Mouse (Mus musculus) lung, embryonic 16.5 days (tissue): ENCODE results near the gene Anapc2. TPM values are rescaled to one million over a fixed set of nuclear protein-coding genes. Genes with fewer than 3 reads are reported as not detected.

Experiments
- ATAC-seq: fragments of 200-750 bp; cut with Nextera tagmentation; 2 replicates; pipeline ENCODE4 v1.8.0; 2017; ENCODE audit warnings: low read depth, mild to moderate bottlenecking, moderate library complexity
- H3K27ac ChIP-seq: fragments of 300-500 bp; sonication (generic); 2 replicates; pipeline ENCODE4 v1.5.1; 2014; ENCODE audit warnings: mild to moderate bottlenecking, control low read depth, low read length
- H3K27me3 ChIP-seq: fragments of 300-500 bp; sonication (generic); 2 replicates; pipeline ENCODE4 v1.6.1; 2014; ENCODE audit warnings: low read depth, low read length, mixed read lengths; ENCODE audit not compliant: control insufficient read depth, insufficient read depth
- H3K36me3 ChIP-seq: fragments of 300-500 bp; sonication (generic); 2 replicates; pipeline ENCODE4 v1.6.1; 2014; ENCODE audit warnings: low read length; ENCODE audit not compliant: control insufficient read depth, insufficient read depth
- H3K4me1 ChIP-seq: fragments of 300-500 bp; sonication (generic); replicated peaks from 2 replicates; pipeline ENCODE4 v1.6.1; 2014; ENCODE audit warnings: low read length, mixed read lengths; ENCODE audit not compliant: control insufficient read depth, insufficient read depth
- H3K4me2 ChIP-seq: fragments of 300-500 bp; sonication (generic); 2 replicates; pipeline ENCODE4 v1.6.1; 2014; ENCODE audit warnings: low read depth, low read length, control low read depth
- H3K4me3 ChIP-seq: fragments of 300-500 bp; sonication (generic); 2 replicates; pipeline ENCODE4 v1.5.1; 2014; ENCODE audit warnings: mild to moderate bottlenecking, low read length, control low read depth
- H3K9ac ChIP-seq: fragments of 300-500 bp; sonication (generic); 2 replicates; pipeline ENCODE4 v1.6.1; 2014; ENCODE audit warnings: low read length, control low read depth
- H3K9me3 ChIP-seq: fragments of 300-500 bp; sonication (generic); 2 replicates; pipeline ENCODE4 v1.6.1; 2016; ENCODE audit warnings: low read length; ENCODE audit not compliant: control insufficient read depth
- WGBS: fragments of 180-500 bp; shearing (Covaris S2); extraction: QIAGEN DNeasy Blood & Tissue Kit; methylation state at CpG from one replicate; pipeline ENCODE4 v1.1.7; 2014; 5-methylcytosine and 5-hydroxymethylcytosine counted together
- polyA plus RNA-seq: library from polyadenylated mRNA; unstranded; fragments of >200 nt; fragmentation: Nextera tagmentation; extraction: Ambion mirVana; gene quantifications from 2 replicates; pipeline ENCODE4 v1.2.1, GENCODE M21; 2015

The Anapc2 gene
- 136 and 137 TPM in 2 replicates for polyA plus RNA-seq

DNA sequence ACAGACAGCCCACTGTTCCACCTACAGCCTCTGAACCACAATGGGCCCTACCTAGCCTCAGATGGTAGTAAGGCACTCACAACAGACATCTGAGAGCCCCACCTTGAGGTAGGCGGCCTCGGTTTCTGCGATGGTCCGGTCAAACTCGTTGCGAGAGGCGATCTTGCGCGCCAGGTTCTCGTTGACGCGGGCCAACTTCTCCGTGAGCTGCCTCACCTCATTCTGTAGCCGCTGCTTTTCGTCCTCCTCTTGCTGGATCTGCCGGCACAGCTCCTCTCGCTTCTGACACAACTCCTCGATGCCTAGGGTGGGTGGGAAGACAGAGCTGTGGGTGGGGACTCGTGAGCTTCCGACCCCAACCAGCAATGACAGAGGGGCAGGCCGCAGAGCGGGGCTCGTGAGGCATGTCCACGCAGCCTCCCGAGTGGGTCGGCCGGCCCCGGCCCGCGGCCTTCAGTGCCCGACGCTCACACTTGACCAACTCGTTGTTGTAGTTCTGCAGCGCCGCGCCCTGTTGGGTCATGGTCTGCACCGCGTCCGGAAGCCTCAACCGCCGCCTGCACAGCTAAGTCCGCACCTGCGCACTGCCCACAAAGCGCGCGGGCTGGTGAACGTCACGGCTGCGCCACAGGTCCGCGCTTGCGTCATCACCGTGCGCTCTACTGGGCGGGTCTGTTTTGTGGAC lies at the start of gene Anapc2, which contains the start of gene Ssna1:
Anapc2 (plus strand) TSS at position 652 of the 685 bp plus-strand sequence.
Ssna1 (minus strand) TSS at position 612 of the 685 bp plus-strand sequence.
- Histone ChIP-seq H3K36me3 (peaks cover 24% of the 10 kb centered on the region), H3K4me3 (peak within 1 kb of the TSS; percentile 79), H3K4me2 (peak within 1 kb of the TSS; percentile 88), H3K9me3 (no peaks in the 10 kb centered on the region), H3K9ac (peak within 1 kb of the TSS; percentile 89), H3K27ac (peak within 1 kb of the TSS; percentile 82), H3K27me3 (no peaks in the 10 kb centered on the region), H3K4me1 (peaks cover 16% of the 10 kb centered on the region)
- ATAC-seq: peak; percentile 97
- under 1% methylated on average over 54 of the region's 55 CpGs for WGBS

DNA sequence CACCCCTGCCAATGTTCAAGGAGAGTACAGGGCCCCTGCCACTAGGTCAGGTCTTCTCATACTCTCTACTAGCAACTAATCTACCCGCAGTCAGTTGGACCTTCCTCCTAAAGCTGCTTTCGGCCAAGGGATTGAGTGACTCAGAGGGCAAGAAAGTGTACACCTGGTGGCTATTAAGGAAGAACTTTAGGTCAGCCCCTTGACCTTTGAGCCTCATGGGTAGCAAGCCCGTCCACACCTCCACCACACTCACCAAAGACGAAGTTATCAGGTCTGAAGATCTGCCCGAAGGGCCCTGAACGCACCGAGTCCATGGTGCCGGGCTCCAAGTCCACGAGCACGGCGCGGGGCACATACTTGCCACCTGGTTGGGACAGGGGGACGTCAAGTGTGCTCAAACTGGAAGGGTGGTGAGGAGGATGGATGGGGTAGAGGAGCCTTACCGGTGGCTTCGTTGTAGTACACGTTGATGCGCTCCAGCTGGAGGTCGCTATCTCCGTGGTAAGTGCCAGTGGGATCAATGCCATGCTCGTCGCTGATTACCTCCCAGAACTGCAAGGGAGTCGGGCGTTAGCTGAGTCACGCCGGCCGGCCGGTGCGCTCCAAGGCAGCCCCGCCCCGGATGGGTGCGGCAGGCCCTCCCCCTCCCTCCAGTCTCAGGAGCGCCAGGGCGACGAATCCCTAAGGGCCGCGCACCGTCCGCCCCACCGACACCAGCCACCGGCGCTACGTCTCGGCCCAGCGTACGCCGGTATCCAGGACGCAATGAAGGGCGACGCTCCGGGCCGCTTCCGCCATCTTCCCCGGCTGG lies 48.4 kb upstream of the Anapc2 start:
- H3K9me3 ChIP-seq: no peaks in the 10 kb centered on the region
- H3K4me1 ChIP-seq: peaks cover 19% of the 10 kb centered on the region

GRCm38 (mm10) chr2:25224492-25224765 lies 47.8 kb upstream of the Anapc2 start, which contains the start of gene Tubb4b:
TSS of gene Tubb4b (minus strand) at chr2:25224702.
- H3K27me3 ChIP-seq: no peaks in the 10 kb centered on the region
- WGBS: under 1% methylated on average over 17 of the region's 17 CpGs
- H3K9ac ChIP-seq: peak within 1 kb of the TSS; percentile 85
- H3K4me1 ChIP-seq: peaks cover 20% of the 10 kb centered on the region
- ATAC-seq: no peak
- no peaks in the 10 kb centered on the region for H3K9me3 ChIP-seq
- H3K4me2 ChIP-seq: peak within 1 kb of the TSS; percentile 90
- H3K36me3 ChIP-seq: peaks cover 7% of the 10 kb centered on the region
- H3K4me3 ChIP-seq: peak within 1 kb of the TSS; percentile 87
- H3K27ac ChIP-seq: peak within 1 kb of the TSS; percentile 99

More for the DNA sequence above, 48.4 kb upstream of the Anapc2 start:
- peak overlapping the region; percentile 90 for H3K4me2 ChIP-seq
- peak; percentile 45 for ATAC-seq
- H3K27ac ChIP-seq: peak overlapping the region; percentile 97
- peak overlapping the region; percentile 87 for H3K4me3 ChIP-seq
- peak overlapping the region; percentile 85 for H3K9ac ChIP-seq
- under 1% methylated on average over 50 of the region's 53 CpGs for WGBS
- peaks cover 7% of the 10 kb centered on the region for H3K36me3 ChIP-seq
- no peaks in the 10 kb centered on the region for H3K27me3 ChIP-seq

DNA sequence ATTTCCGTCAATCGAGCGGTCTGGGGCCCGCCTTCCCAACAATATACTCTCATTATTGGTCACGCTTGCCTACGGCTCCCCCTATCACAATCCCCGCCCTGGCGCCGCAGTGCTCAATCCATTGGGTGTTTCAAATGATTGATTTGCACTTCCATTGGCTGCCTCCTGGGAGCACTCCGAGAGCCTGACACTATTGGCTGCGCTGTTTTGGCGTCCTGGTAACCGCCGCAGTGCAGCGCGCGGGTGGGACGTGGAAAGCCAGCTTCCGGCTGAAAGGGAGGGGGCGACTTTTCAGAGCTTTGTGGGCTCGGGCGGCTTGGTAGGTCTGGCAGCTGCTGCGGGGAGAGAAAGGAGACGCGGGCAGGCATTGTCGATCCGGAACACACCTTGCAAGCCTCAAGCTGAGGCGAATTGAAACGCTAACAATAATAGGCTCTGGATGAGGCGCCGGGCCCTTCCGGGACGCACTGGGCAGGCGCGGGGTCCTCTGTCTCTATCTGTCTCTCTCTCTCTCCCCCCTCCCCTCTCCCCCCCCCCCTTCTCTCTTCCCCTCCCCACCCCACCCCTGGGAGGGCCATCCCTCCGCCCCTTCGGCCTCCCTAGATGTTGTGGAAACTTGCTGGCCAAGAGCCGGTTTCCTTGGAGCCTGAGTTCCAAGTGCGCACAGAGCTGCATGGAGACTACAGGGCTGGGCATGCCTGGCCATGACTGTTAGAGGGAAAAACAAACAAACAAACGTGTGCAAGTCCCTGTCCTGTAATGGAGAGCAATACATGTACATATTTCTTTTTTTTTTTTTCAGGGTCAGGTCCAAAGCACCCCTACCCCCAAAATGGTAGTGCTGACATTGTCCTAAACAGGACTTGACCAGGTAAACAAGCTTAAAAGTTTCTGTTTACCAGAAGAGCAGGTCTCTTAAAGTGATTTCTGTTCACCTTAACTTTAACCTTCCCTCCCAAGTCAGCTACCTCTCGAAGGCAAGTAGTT lies 47.2 kb upstream of the Anapc2 start:
- Histone ChIP-seq H3K4me1 (peaks cover 20% of the 10 kb centered on the region), H3K27me3 (no peaks in the 10 kb centered on the region), H3K4me2 (peak overlapping the region; percentile 49), H3K36me3 (peaks cover 7% of the 10 kb centered on the region), H3K27ac (peak overlapping the region; percentile 99), H3K4me3 (peak overlapping the region; percentile 87), H3K9ac (peak overlapping the region; percentile 76), H3K9me3 (no peaks in the 10 kb centered on the region)
- WGBS: 2% methylated on average over 41 of the region's 41 CpGs
- peak; percentile 95 for ATAC-seq

GRCm38 (mm10) chr2:25225811-25226379 lies 46.4 kb upstream of the Anapc2 start:
- no peak for ATAC-seq
- H3K4me1 ChIP-seq: peaks cover 20% of the 10 kb centered on the region
- WGBS: 66% methylated on average over 8 of the region's 8 CpGs
- H3K27ac ChIP-seq: peak overlapping the region; percentile 99
- peaks cover 7% of the 10 kb centered on the region for H3K36me3 ChIP-seq
- no peaks in the 10 kb centered on the region for H3K27me3 ChIP-seq
- H3K4me2 ChIP-seq: peak overlapping the region; percentile 49
- H3K4me3 ChIP-seq: peak overlapping the region; percentile 64
- H3K9ac ChIP-seq: peak overlapping the region; percentile 76
- no peaks in the 10 kb centered on the region for H3K9me3 ChIP-seq

DNA sequence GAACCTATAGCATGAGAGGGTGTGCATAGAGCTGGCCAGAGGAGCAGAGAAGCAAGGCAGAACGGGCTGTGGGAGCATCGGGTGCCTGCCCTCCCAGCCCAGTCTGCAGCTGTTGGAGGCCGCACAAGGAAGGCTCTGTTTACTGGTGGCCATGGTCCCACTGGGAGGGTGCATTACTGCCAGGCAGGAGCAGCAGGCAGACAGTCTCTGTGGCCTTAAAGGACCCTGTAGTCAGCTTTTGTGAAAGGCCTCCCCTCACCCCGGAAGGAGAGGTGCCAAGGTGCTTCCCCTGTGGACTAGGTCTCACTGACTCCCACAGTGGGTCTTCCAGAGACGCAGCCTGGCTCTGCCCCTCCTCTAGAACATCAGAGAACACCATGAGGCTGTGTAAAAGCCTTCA lies 45.4 kb upstream of the Anapc2 start:
- WGBS: 73% methylated on average over 5 of the region's 5 CpGs
- no peak for ATAC-seq
- Histone ChIP-seq H3K4me2 (no peak overlapping the region), H3K36me3 (peaks cover 2% of the 10 kb centered on the region; the same call in 1 of the 2 replicates), H3K4me3 (no peak overlapping the region), H3K9ac (no peak overlapping the region), H3K9me3 (no peaks in the 10 kb centered on the region), H3K27ac (no peak overlapping the region), H3K4me1 (peaks cover 20% of the 10 kb centered on the region), H3K27me3 (no peaks in the 10 kb centered on the region)

- Histone ChIP-seq H3K27me3 (no peaks in the 10 kb centered on the region), H3K4me3 (no peak overlapping the region), H3K27ac (no peak overlapping the region), H3K4me1 (peaks cover 20% of the 10 kb centered on the region), H3K36me3 (no peaks in the 10 kb centered on the region), H3K9ac (no peak overlapping the region), H3K9me3 (no peaks in the 10 kb centered on the region), H3K4me2 (no peak overlapping the region)
- WGBS: 92% methylated on average over 4 of the region's 4 CpGs
- no peak for ATAC-seq
These were observed 44.9 kb upstream of the Anapc2 start for GRCm38 (mm10) chr2:25227406-25227805.

- H3K27ac ChIP-seq: peak overlapping the region; percentile 71
- 0% methylated on average over 7 of the region's 7 CpGs for WGBS
These were observed 43.8 kb upstream of the Anapc2 start for GRCm38 (mm10) chr2:25228431-25228889.

More at GRCm38 (mm10) chr2:25228431-25228889, 43.8 kb upstream of the Anapc2 start:
- Histone ChIP-seq H3K4me1 (peaks cover 17% of the 10 kb centered on the region), H3K4me3 (no peak overlapping the region), H3K4me2 (peak overlapping the region; percentile 39), H3K27me3 (no peaks in the 10 kb centered on the region), H3K9me3 (no peaks in the 10 kb centered on the region), H3K9ac (0 out of 2 replicates have a peak overlapping the region, but pooled peaks have one; percentile 12), H3K36me3 (no peaks in the 10 kb centered on the region)
- ATAC-seq: peak; percentile 39
